Mouse (Mus musculus) skeletal muscle tissue, adult 2 months (tissue): ENCODE results near the gene Srgap3.

Experiments used
- DNase-seq: peaks from one replicate; pipeline ENCODE4 v3.0.0-alpha.2; 2012; ENCODE audit warnings: low read depth, low spot score

Gene Srgap3

DNA sequence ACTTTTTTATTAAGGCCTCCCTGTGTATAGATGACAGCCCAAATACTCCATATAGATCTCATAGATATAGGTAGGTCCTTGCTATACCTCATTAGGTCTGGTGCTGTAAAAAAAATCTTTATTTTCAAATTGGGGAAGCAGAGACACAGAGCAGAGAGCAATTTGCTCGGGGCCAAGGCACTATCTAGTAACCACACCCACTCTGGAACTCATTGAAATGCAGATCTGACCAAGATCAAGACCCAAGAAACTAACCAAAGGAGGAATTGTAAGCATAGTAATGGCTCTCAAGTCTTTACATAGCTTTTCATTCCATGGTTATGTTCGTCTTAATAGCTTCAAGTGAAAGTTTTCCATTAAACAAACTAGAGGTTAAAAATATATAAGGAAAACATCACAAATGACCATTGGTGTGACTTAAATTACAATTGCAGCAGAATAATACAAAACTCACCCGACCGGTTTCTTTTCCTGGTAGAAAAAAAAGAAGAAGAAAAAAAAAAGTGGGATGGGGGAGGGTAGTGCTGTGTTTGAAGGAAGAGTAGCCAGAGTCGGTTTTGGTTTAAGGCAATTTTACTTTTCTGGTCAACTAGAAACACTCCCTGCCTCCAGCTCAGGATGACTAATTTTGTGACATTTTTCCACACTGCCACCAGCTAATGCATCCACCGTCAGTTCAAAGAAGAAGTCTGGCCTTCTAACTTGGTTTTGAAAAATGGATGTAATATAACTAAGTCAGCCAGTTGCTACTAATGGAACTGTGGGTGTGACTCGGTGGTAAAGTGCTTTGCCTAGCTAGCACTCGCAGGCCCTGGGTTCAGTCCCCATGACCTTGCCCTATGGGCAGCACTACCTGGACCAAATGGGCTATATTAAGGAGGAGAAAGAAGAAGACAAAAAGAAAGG, 3.4 kb upstream of the Srgap3 start:
- no peak for DNase-seq

GRCm38 (mm10) chr6:112949220-112949619, 2.2 kb upstream of the Srgap3 start:
- no peak for DNase-seq

DNA sequence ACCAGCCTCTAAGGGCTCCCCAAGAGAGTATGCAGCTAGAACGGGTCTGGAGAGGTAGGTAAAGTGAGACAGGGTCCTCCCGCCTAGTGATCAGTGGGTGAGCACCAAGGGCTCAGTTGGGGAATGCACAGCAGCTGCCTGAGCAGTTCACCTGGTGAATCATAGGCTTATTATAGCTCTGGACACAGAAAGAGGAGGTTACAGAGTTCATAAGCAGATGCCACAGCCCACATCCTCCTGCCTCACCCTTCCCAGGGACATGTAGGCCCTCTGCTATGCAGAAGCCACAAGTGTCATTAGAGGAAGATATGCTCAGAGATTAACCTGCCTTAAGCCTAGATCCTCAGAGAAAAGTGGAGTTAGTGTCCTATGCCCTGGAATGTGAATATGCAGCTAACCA, 1.4 kb upstream of the Srgap3 start:
- DNase-seq: no peak

- DNase-seq: peak; percentile 19
Observed at GRCm38 (mm10) chr6:112946021-112946811, 850 bp downstream of the Srgap3 start.

GRCm38 (mm10) chr6:112945181-112945751, 1.8 kb downstream of the Srgap3 start:
- DNase-seq: no peak

GRCm38 (mm10) chr6:112943596-112944245, 3.3 kb downstream of the Srgap3 start:
- no peak for DNase-seq

GRCm38 (mm10) chr6:112939281-112939680, 7.8 kb downstream of the Srgap3 start:
- no peak for DNase-seq

- DNase-seq: no peak
Observed at GRCm38 (mm10) chr6:112937791-112938190, 9.3 kb downstream of the Srgap3 start.

GRCm38 (mm10) chr6:112934501-112934900, 12.6 kb downstream of the Srgap3 start:
- no peak for DNase-seq

GRCm38 (mm10) chr6:112932611-112933010, 14.5 kb downstream of the Srgap3 start:
- no peak for DNase-seq

GRCm38 (mm10) chr6:112930011-112930451, 17.0 kb downstream of the Srgap3 start:
- no peak for DNase-seq

DNA sequence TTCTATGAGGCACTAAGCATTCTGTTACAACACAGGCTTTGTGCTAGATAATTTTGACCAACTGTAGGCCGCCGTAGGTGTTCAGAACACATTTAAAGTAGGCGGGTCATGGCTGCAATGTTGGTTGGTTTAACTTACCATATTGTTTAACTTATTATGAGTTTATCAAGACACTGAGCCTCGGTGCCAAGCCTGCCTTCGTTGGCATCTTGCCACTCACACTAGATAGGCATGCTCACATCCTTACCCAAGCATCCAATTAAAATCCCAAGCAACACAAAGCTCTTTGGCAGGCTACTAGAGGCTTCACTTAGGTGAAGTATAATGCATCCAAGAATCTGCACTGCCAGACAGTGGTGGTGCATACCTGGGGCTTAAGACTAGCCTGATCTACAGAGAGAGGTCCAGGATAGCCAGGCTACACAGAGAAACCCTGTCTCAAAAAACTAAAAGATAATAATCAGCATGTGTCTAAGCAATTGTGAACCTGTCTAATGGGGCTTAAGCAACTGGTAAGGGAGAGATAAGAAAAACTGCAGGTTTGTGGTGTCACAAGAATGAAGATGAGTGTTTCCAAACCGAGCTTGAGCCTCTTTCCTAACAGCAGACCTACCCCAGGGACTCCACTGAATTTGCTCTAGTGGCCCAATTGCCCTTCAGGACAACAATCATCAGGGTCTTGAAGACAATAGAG, 17.6 kb downstream of the Srgap3 start:
- DNase-seq: no peak

DNA sequence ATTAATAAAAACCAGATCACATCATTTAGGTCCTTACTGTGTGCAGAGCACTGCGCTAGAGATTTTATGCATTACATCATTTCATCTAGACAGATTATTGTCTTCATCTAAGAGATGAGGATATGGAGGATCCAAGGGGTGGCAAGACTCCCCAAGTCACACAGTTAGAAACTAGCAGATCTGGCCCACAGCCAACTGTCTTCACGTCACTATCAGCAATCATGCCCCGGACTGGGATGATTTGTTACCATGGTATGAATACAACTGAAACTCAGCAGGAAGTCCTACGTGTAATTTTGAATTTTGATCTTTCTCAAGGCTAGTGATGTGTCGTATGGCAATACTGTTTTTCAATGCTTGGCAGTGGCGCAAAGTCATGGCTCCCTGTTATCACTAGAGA, 18.2 kb downstream of the Srgap3 start:
- no peak for DNase-seq

GRCm38 (mm10) chr6:112927341-112927740, 19.7 kb downstream of the Srgap3 start:
- DNase-seq: no peak

DNA sequence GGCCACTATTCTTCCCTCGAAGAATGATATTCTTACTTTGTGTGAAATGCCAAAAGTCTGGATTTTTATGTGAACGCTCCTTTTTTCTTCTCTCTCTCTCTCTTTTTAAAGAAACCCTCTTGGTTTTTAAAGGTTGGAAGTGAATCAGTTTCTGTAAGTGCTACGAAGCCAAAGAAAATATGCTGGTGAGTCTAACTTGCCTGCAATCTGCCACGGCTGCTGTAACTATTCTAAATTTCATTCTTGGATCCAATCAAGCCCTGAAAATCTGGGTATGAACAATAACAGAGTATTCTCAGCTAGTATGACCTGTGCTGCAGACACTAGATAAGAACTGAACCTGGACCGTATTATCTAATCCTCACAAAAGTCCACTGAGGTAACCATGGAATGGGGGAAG, 21.1 kb downstream of the Srgap3 start:
- DNase-seq: no peak

GRCm38 (mm10) chr6:112925234-112925975, 21.7 kb downstream of the Srgap3 start:
- no peak for DNase-seq

- peak; percentile 13 for DNase-seq
Observed at GRCm38 (mm10) chr6:112924606-112925141, 22.4 kb downstream of the Srgap3 start.

GRCm38 (mm10) chr6:112920619-112921195, 26.4 kb downstream of the Srgap3 start:
- DNase-seq: no peak

GRCm38 (mm10) chr6:112917717-112918116, 29.3 kb downstream of the Srgap3 start:
- no peak for DNase-seq

DNA sequence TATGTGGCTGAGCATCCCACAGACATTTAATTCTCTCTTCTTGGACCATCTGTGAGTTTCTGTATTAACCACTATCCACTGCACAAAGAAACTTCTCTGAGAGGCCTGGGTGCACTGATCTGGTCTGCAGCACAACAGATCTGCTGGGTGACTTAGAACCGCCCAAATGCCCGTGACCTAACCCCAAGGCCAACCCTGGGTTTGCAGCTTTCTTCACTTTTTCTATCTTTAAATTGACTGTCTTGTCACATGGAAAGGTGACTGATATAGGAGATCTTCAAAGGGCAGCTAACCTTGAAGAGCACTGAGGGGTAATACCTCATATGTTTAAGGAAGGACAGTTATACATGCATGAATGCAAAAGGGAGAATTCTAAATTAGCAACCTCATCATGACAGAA, 30.8 kb downstream of the Srgap3 start:
- no peak for DNase-seq
